Mouse (Mus musculus) kidney, embryonic 16.5 days (tissue): ENCODE measurements at regions not wholly inside any gene's neighbourhood (a gene's known extent, or its start where the extent isn't known, plus 50 kb on each side); places are given as distances from the start of the nearest gene placed in this dataset.

Experiments
- ATAC-seq: fragments of 200-750 bp; cut with Nextera tagmentation; 2 replicates; pipeline ENCODE4 v1.8.0; 2017; ENCODE audit warnings: moderate TSS enrichment; ENCODE audit not compliant: low FRiP score, low TSS enrichment
- H3K27ac ChIP-seq: fragments of 300-500 bp; sonication (generic); 2 replicates; pipeline ENCODE4 v1.5.1; 2014; ENCODE audit warnings: low read length
- H3K27me3 ChIP-seq: fragments of 300-500 bp; sonication (generic); 2 replicates; pipeline ENCODE4 v1.6.1; 2014; ENCODE audit warnings: low read length, control low read depth, mixed read lengths; ENCODE audit not compliant: insufficient read depth
- H3K36me3 ChIP-seq: fragments of 300-500 bp; sonication (generic); 2 replicates; pipeline ENCODE4 v1.6.1; 2014; ENCODE audit warnings: low read length, control low read depth, mixed read lengths; ENCODE audit not compliant: insufficient read depth
- H3K4me1 ChIP-seq: fragments of 300-500 bp; sonication (generic); 2 replicates; pipeline ENCODE4 v1.6.1; 2014; ENCODE audit warnings: low read length, control low read depth, mixed read lengths; ENCODE audit not compliant: insufficient read depth
- H3K4me2 ChIP-seq: fragments of 300-500 bp; sonication (generic); replicated peaks from 2 replicates; pipeline ENCODE4 v1.6.1; 2014; ENCODE audit warnings: low read depth, low read length
- H3K4me3 ChIP-seq: fragments of 300-500 bp; sonication (generic); 2 replicates; pipeline ENCODE4 v1.5.1; 2014; ENCODE audit warnings: mild to moderate bottlenecking, low read length
- H3K9ac ChIP-seq: fragments of 300-500 bp; sonication (generic); replicated peaks from 2 replicates; pipeline ENCODE4 v1.6.1; 2014; ENCODE audit warnings: low read length
- H3K9me3 ChIP-seq: fragments of 300-500 bp; sonication (generic); 2 replicates; pipeline ENCODE4 v1.6.1; 2016; ENCODE audit warnings: low read length, control low read depth
- whole genome bisulfite sequencing: fragments of 180-500 bp; shearing (Covaris S2); extraction: QIAGEN DNeasy Blood & Tissue Kit; methylation state at CpG from one replicate; pipeline ENCODE4 v1.1.7; 2014; 5-methylcytosine and 5-hydroxymethylcytosine counted together

DNA sequence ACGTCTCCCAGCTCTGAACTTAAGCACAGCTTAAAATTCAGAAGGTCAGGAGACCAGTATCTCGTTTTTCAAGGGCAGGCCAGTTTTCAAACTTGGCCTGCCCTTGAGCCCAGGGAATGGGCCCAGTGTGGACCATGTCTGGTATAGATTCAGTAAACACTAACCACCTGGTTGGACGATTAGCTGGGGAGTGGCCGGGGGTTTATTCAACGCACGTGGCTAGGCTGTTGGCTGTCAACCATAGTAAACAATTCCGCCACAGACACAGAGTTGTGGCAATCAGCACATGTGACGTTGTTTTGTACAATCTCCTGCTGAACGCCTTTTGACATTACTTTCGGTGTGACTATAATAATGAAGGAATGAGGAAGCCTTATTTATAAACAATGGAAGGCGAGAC is 111.8 kb upstream of the D7Ertd443e start:
- no peak for ATAC-seq
- H3K4me3 ChIP-seq: no peak overlapping the region
- WGBS: 52% methylated on average over 11 of the region's 11 CpGs

GRCm38 (mm10) chr7:134497870-134498269 is 112.4 kb upstream of the D7Ertd443e start:
- no peaks in the 10 kb centered on the region for H3K27me3 ChIP-seq
- no peaks in the 10 kb centered on the region for H3K9me3 ChIP-seq
- no peak overlapping the region for H3K4me2 ChIP-seq
- H3K4me1 ChIP-seq: peaks cover 17% of the 10 kb centered on the region
- H3K4me3 ChIP-seq: no peak overlapping the region
- H3K36me3 ChIP-seq: no peaks in the 10 kb centered on the region
- WGBS: 50% methylated on average over 4 of the region's 4 CpGs
- H3K27ac ChIP-seq: no peak overlapping the region
- H3K9ac ChIP-seq: no peak overlapping the region
- no peak for ATAC-seq

More for the DNA sequence above, 111.8 kb upstream of the D7Ertd443e start:
- H3K9ac ChIP-seq: no peak overlapping the region
- no peaks in the 10 kb centered on the region for H3K36me3 ChIP-seq
- no peaks in the 10 kb centered on the region for H3K27me3 ChIP-seq
- H3K4me1 ChIP-seq: peaks cover 17% of the 10 kb centered on the region
- H3K9me3 ChIP-seq: no peaks in the 10 kb centered on the region
- H3K4me2 ChIP-seq: no peak overlapping the region
- no peak overlapping the region for H3K27ac ChIP-seq

DNA sequence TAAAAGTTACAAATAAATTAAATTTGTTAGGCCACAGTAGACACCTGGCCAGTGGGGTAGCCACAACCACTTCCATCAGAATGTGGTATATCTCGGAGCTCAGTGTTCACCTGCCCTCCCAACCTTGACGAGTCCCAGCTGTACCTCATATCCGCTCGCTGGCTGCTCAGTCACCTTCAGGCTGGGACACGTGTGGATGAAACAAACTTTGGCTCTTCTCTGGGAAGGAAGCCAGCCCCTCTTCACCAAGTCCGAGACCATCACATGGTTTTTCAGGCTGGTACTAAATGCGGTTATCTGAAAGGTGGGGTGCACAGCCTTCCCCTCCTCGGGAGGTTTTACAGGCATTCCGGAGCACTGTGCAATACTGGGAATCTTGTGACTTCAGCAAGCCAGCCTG is 113.3 kb upstream of the D7Ertd443e start:
- no peak overlapping the region for H3K4me2 ChIP-seq
- ATAC-seq: peak; percentile 59
- H3K4me3 ChIP-seq: no peak overlapping the region
- peaks cover 17% of the 10 kb centered on the region for H3K4me1 ChIP-seq
- H3K9me3 ChIP-seq: no peaks in the 10 kb centered on the region
- H3K36me3 ChIP-seq: no peaks in the 10 kb centered on the region
- 29% methylated on average over 9 of the region's 9 CpGs for WGBS
- no peak overlapping the region for H3K9ac ChIP-seq
- H3K27ac ChIP-seq: peak overlapping the region; percentile 11; the same call in 1 of the 2 replicates
- H3K27me3 ChIP-seq: no peaks in the 10 kb centered on the region

DNA sequence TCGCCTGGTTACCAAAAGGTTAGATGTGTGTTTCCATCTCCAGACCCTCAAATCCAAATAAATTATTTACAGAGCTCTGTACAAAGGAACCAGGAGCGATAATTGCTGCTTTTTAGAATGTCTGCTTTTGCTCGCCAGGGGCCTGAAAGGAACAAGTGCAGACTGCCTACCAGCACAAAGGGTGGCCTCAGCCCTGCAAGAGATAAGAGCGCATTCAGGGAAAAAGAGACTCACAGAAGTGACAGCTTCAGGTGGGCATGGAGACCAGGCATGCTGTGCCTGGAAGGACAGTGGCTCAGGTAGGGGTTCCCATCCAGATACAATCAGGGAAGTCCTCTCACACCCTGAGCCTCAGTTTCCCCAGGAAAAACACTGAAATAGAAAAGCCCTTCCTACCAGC is 114.0 kb upstream of the D7Ertd443e start:
- no peak overlapping the region for H3K4me3 ChIP-seq
- H3K27ac ChIP-seq: no peak overlapping the region
- no peak overlapping the region for H3K4me2 ChIP-seq
- H3K36me3 ChIP-seq: no peaks in the 10 kb centered on the region
- H3K9ac ChIP-seq: 0 out of 2 replicates have a peak overlapping the region, but pooled peaks have one; percentile 19
- ATAC-seq: no peak
- H3K27me3 ChIP-seq: no peaks in the 10 kb centered on the region
- peaks cover 17% of the 10 kb centered on the region for H3K4me1 ChIP-seq
- no peaks in the 10 kb centered on the region for H3K9me3 ChIP-seq
- WGBS: 53% methylated on average over 4 of the region's 4 CpGs

- peaks cover 17% of the 10 kb centered on the region for H3K4me1 ChIP-seq
- H3K4me2 ChIP-seq: no peak overlapping the region
- no peaks in the 10 kb centered on the region for H3K36me3 ChIP-seq
- H3K9ac ChIP-seq: no peak overlapping the region
- WGBS: 28% methylated on average over 4 of the region's 4 CpGs
- H3K4me3 ChIP-seq: no peak overlapping the region
- H3K9me3 ChIP-seq: no peaks in the 10 kb centered on the region
- H3K27me3 ChIP-seq: no peaks in the 10 kb centered on the region
- no peak overlapping the region for H3K27ac ChIP-seq
- no peak for ATAC-seq
Observed at GRCm38 (mm10) chr7:134500210-134500609, 114.7 kb upstream of the D7Ertd443e start.

DNA sequence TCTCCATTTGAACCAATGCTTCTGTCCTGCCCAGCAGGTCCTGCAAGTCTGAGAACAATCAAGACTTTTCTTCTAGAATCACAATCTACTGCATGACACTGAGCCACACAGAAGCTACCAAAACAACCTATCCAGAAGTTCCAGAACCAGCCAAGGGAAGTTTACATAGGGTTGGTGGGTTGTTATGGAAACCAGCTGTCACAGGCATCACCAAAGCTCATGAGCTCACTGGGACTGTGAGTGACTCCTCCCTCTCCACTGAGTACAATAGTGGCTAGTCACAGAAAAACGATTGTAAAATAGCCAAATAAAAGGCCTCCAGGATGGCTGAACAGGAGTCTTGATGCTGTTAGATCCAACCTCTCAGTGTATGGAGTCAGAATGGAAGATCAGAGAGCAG is 115.6 kb upstream of the D7Ertd443e start:
- H3K9ac ChIP-seq: no peak overlapping the region
- no peak overlapping the region for H3K4me3 ChIP-seq
- no peaks in the 10 kb centered on the region for H3K9me3 ChIP-seq
- WGBS: 17% methylated on average over 1 of the region's 1 CpGs
- H3K4me1 ChIP-seq: peaks cover 17% of the 10 kb centered on the region
- H3K27ac ChIP-seq: no peak overlapping the region
- no peaks in the 10 kb centered on the region for H3K27me3 ChIP-seq
- ATAC-seq: no peak
- H3K4me2 ChIP-seq: no peak overlapping the region
- H3K36me3 ChIP-seq: no peaks in the 10 kb centered on the region

GRCm38 (mm10) chr7:134510333-134510928 is 125.0 kb upstream of the D7Ertd443e start:
- Histone ChIP-seq H3K9ac (no peak overlapping the region), H3K4me2 (no peak overlapping the region), H3K27me3 (no peaks in the 10 kb centered on the region), H3K36me3 (no peaks in the 10 kb centered on the region), H3K27ac (no peak overlapping the region), H3K4me1 (no peaks in the 10 kb centered on the region), H3K9me3 (no peaks in the 10 kb centered on the region), H3K4me3 (no peak overlapping the region)
- 35% methylated on average over 6 of the region's 6 CpGs for WGBS
- peak; percentile 67; the same call in 1 of the 2 replicates for ATAC-seq

DNA sequence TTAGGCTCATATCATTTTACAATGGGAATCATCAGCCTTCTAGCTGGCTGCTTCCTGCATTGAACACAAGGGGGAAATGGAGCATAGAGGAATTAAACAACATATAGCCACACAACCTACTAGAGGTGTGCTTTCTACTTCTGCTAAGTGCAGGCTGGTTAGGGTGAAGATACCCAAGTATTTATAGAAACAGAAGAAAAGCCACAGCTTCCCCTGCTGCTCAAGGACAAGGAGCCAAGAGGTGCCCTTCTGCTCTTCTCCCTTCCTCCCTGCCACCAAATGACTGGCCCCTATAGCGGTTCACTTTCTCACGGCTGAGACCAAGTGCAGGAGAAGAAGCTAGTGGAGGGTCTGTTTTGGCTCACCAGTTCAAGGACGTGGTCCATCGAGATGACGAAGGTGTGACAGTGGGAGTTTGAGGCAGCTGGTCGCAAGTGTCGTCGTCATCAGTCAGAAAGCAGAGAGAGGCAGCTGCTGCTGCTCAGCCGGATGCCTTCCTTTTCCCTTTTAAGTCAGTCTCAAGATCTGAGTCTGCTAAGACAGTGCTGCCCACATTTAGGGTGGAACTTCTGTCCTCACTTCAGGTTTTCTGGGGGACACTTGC is 134.0 kb upstream of the D7Ertd443e start:
- no peaks in the 10 kb centered on the region for H3K9me3 ChIP-seq
- no peaks in the 10 kb centered on the region for H3K27me3 ChIP-seq
- no peak overlapping the region for H3K9ac ChIP-seq
- 52% methylated on average over 9 of the region's 9 CpGs for WGBS
- no peak overlapping the region for H3K4me2 ChIP-seq
- no peak overlapping the region for H3K27ac ChIP-seq
- H3K4me3 ChIP-seq: no peak overlapping the region
- no peaks in the 10 kb centered on the region for H3K4me1 ChIP-seq
- ATAC-seq: no peak
- H3K36me3 ChIP-seq: no peaks in the 10 kb centered on the region

DNA sequence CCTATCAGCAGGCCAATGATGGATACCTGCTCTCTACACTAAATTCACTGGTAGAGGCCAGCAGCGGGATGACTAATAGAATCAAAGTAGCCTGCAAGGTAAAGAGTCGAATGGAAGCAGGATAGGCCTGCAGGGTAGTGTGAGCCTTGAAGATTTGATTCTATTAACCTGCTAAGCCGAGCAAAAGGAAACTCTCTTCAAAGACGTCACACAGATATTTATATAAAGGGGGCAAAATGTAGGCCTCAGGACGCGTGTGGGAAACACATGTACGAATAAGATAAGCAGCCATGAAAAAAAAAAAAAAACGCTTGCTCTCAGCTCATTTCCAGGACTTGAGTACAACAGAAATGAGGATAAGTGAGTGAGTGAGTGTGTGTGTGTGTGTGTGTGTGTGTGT is 138.4 kb upstream of the D7Ertd443e start:
- Histone ChIP-seq H3K27me3 (no peaks in the 10 kb centered on the region), H3K4me1 (no peaks in the 10 kb centered on the region), H3K9me3 (no peaks in the 10 kb centered on the region), H3K4me3 (no peak overlapping the region), H3K9ac (no peak overlapping the region), H3K27ac (no peak overlapping the region), H3K4me2 (no peak overlapping the region), H3K36me3 (no peaks in the 10 kb centered on the region)
- no peak for ATAC-seq
- WGBS: 77% methylated on average over 8 of the region's 8 CpGs

DNA sequence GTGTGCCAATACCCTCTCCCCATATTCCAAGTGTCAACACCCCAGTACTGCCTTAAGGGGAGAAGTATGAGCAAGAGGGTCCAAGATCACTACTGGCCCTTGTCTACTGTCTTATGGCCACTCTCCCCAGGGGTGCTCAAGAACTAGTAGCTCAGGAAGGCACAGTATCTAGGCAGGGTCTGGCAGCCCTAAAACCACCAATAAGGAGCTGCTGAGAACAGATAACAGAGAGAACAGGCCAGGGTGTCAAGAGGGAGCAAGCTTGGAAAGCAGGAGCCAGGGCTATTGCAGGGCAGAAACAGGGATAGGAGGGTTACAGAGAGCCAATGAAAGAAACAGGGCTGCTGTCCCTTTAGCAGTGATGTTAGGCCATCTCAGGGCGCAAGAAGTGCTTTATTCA is 139.6 kb upstream of the D7Ertd443e start:
- WGBS: 90% methylated on average over 1 of the region's 1 CpGs
- Histone ChIP-seq H3K9ac (no peak overlapping the region), H3K9me3 (no peaks in the 10 kb centered on the region), H3K4me2 (no peak overlapping the region), H3K4me1 (no peaks in the 10 kb centered on the region), H3K36me3 (no peaks in the 10 kb centered on the region), H3K27ac (no peak overlapping the region), H3K27me3 (no peaks in the 10 kb centered on the region), H3K4me3 (no peak overlapping the region)
- no peak for ATAC-seq
